Mouse (Mus musculus): ENCODE results near the gene Slc16a8.

- TF ChIP-seq CTCF (IDR thresholded peaks at IDR 0.05) (no peak), EP300 (IDR thresholded peaks at IDR 0.05; ENCODE audit: insufficient read depth, low read depth, low read length) (no peak), POLR2A (IDR thresholded peaks at IDR 0.05; ENCODE audit: insufficient read depth, low read depth, low read length) (no peak)
Observed at GRCm38 (mm10) chr15:79299563-79300155, 45.1 kb upstream of the Slc16a8 start.

Measured in heart, adult 2 months (tissue).